Mouse (Mus musculus): ENCODE measurements around the gene Fam122b. TPM values are rescaled to one million over a fixed set of nuclear protein-coding genes. Genes with fewer than 3 reads are reported as not detected.
"Not testable (repeated sequence)": the region's sequence is repeated elsewhere in the genome, so short reads cannot be mapped to it uniquely, and the experiment has no call there.

The Fam122b gene
- 8.5 and 9.0 TPM in 2 replicates for polyA plus RNA-seq (2014; fragmentation: Nextera tagmentation; extraction: Ambion mirVana)

GRCm38 (mm10) chrX:53269289-53270062, at the start of gene Fam122b:
Gene Fam122b (minus strand): TSS chrX:53269805.
- H3K4me3 ChIP-seq (ENCODE audit: low read depth, low read length): peak within 1 kb of the TSS; percentile 50
- peak within 1 kb of the TSS; percentile 65 for H3K4me2 ChIP-seq

GRCm38 (mm10) chrX:53287924-53288323, 18.3 kb upstream of the Fam122b start:
- no peak for DNase-seq (ENCODE audit: low spot score, missing footprints)
- Histone ChIP-seq H3K27me3 (ENCODE audit: control insufficient read depth, insufficient read depth, low read length) (no peaks in the 10 kb centered on the region), H3K9me3 (ENCODE audit: control insufficient read depth, low read length) (no peaks in the 10 kb centered on the region), H3K36me3 (ENCODE audit: control insufficient read depth, insufficient read depth, low read length) (no peaks in the 10 kb centered on the region), H3K9ac (ENCODE audit: low read length) (no peak overlapping the region), H3K4me1 (ENCODE audit: control insufficient read depth, insufficient read depth, low read length) (no peaks in the 10 kb centered on the region), H3K4me2 (no peak overlapping the region), H3K27ac (ENCODE audit: low read depth, low read length) (no peak overlapping the region), H3K4me3 (ENCODE audit: low read depth, low read length) (no peak overlapping the region)
- 86% methylated on average over 5 of the region's 5 CpGs for WGBS
- no peak for ATAC-seq (ENCODE audit: low FRiP score)

More at GRCm38 (mm10) chrX:53269289-53270062, at the start of gene Fam122b:
- Histone ChIP-seq H3K27me3 (ENCODE audit: control insufficient read depth, insufficient read depth, low read length) (no peaks in the 10 kb centered on the region), H3K9ac (ENCODE audit: low read length) (peak within 1 kb of the TSS; percentile 66), H3K9me3 (ENCODE audit: control insufficient read depth, low read length) (no peaks in the 10 kb centered on the region), H3K4me1 (ENCODE audit: control insufficient read depth, insufficient read depth, low read length) (no peaks in the 10 kb centered on the region; the same call in 1 of the 2 replicates), H3K27ac (ENCODE audit: low read depth, low read length) (peak within 1 kb of the TSS; percentile 61), H3K36me3 (ENCODE audit: control insufficient read depth, insufficient read depth, low read length) (no peaks in the 10 kb centered on the region)
- 18% methylated on average over 32 of the region's 40 CpGs for WGBS
- DNase-seq (ENCODE audit: low spot score, missing footprints): peak; percentile 99
- ATAC-seq (ENCODE audit: low FRiP score): peak; percentile 90

- Histone ChIP-seq H3K4me1 (ENCODE audit: control insufficient read depth, insufficient read depth, low read length) (no peaks in the 10 kb centered on the region; the same call in 1 of the 2 replicates), H3K4me3 (ENCODE audit: low read depth, low read length) (no peak within 1 kb of the TSS), H3K9ac (ENCODE audit: low read length) (no peak within 1 kb of the TSS), H3K9me3 (ENCODE audit: control insufficient read depth, low read length) (no peaks in the 10 kb centered on the region), H3K27me3 (ENCODE audit: control insufficient read depth, insufficient read depth, low read length) (no peaks in the 10 kb centered on the region), H3K27ac (ENCODE audit: low read depth, low read length) (no peak within 1 kb of the TSS), H3K36me3 (ENCODE audit: control insufficient read depth, insufficient read depth, low read length) (no peaks in the 10 kb centered on the region), H3K4me2 (no peak within 1 kb of the TSS)
- DNase-seq (ENCODE audit: low spot score, missing footprints): no peak
- 44% methylated on average over 1 of the region's 1 CpGs for WGBS
- no peak for ATAC-seq (ENCODE audit: low FRiP score)
Observed at GRCm38 (mm10) chrX:53273124-53273523, 3.5 kb upstream of the Fam122b start, which contains the start of gene Fam122c. Gene Fam122c (plus strand): TSS chrX:53273424.

GRCm38 (mm10) chrX:53271628-53272027, 2.0 kb upstream of the Fam122b start:
- 86% methylated on average over 3 of the region's 3 CpGs for WGBS
- H3K27ac ChIP-seq (ENCODE audit: low read depth, low read length); H3K4me3 ChIP-seq (ENCODE audit: low read depth, low read length); H3K4me1 ChIP-seq (ENCODE audit: control insufficient read depth, insufficient read depth, low read length); H3K36me3 ChIP-seq (ENCODE audit: control insufficient read depth, insufficient read depth, low read length); H3K27me3 ChIP-seq (ENCODE audit: control insufficient read depth, insufficient read depth, low read length); H3K4me2 ChIP-seq; ATAC-seq (ENCODE audit: low FRiP score); H3K9ac ChIP-seq (ENCODE audit: low read length); H3K9me3 ChIP-seq (ENCODE audit: control insufficient read depth, low read length): not testable (repeated sequence)
- DNase-seq (ENCODE audit: low spot score, missing footprints): peak; percentile 85

GRCm38 (mm10) chrX:53270063-53270432, 443 bp upstream of the Fam122b start:
- no peaks in the 10 kb centered on the region for H3K27me3 ChIP-seq (ENCODE audit: control insufficient read depth, insufficient read depth, low read length)
- H3K27ac ChIP-seq (ENCODE audit: low read depth, low read length): no peak overlapping the region
- H3K9me3 ChIP-seq (ENCODE audit: control insufficient read depth, low read length): no peaks in the 10 kb centered on the region
- peak overlapping the region; percentile 50 for H3K4me3 ChIP-seq (ENCODE audit: low read depth, low read length)
- no peaks in the 10 kb centered on the region; the same call in 1 of the 2 replicates for H3K4me1 ChIP-seq (ENCODE audit: control insufficient read depth, insufficient read depth, low read length)
- H3K36me3 ChIP-seq (ENCODE audit: control insufficient read depth, insufficient read depth, low read length): no peaks in the 10 kb centered on the region
- DNase-seq (ENCODE audit: low spot score, missing footprints) (no peak), ATAC-seq (ENCODE audit: low FRiP score) (peak; percentile 51; the same call in 1 of the 2 replicates)
- H3K9ac ChIP-seq (ENCODE audit: low read length): no peak overlapping the region
- peak overlapping the region; percentile 65 for H3K4me2 ChIP-seq
- WGBS: 28% methylated on average over 10 of the region's 10 CpGs

- 20% methylated on average over 10 of the region's 10 CpGs for WGBS
- peak overlapping the region; percentile 65 for H3K4me2 ChIP-seq
- H3K9ac ChIP-seq (ENCODE audit: low read length): peak overlapping the region; percentile 66; the same call in 1 of the 2 replicates
- H3K9me3 ChIP-seq (ENCODE audit: control insufficient read depth, low read length): no peaks in the 10 kb centered on the region
- ATAC-seq (ENCODE audit: low FRiP score): peak; percentile 90
- H3K4me1 ChIP-seq (ENCODE audit: control insufficient read depth, insufficient read depth, low read length): no peaks in the 10 kb centered on the region; the same call in 1 of the 2 replicates
- H3K4me3 ChIP-seq (ENCODE audit: low read depth, low read length): peak overlapping the region; percentile 50
- no peaks in the 10 kb centered on the region for H3K36me3 ChIP-seq (ENCODE audit: control insufficient read depth, insufficient read depth, low read length)
- DNase-seq (ENCODE audit: low spot score, missing footprints): peak; percentile 91
- H3K27ac ChIP-seq (ENCODE audit: low read depth, low read length): peak overlapping the region; percentile 61
- H3K27me3 ChIP-seq (ENCODE audit: control insufficient read depth, insufficient read depth, low read length): no peaks in the 10 kb centered on the region
Observed at GRCm38 (mm10) chrX:53268856-53269255, 749 bp downstream of the Fam122b start.

GRCm38 (mm10) chrX:53266186-53266585, 3.4 kb downstream of the Fam122b start:
- Histone ChIP-seq H3K27ac (ENCODE audit: low read depth, low read length) (no peak overlapping the region), H3K36me3 (ENCODE audit: control insufficient read depth, insufficient read depth, low read length) (no peaks in the 10 kb centered on the region), H3K9ac (ENCODE audit: low read length) (no peak overlapping the region), H3K4me2 (no peak overlapping the region), H3K9me3 (ENCODE audit: control insufficient read depth, low read length) (no peaks in the 10 kb centered on the region), H3K4me1 (ENCODE audit: control insufficient read depth, insufficient read depth, low read length) (no peaks in the 10 kb centered on the region; the same call in 1 of the 2 replicates), H3K4me3 (ENCODE audit: low read depth, low read length) (no peak overlapping the region), H3K27me3 (ENCODE audit: control insufficient read depth, insufficient read depth, low read length) (no peaks in the 10 kb centered on the region)
- WGBS: 74% methylated on average over 9 of the region's 9 CpGs
- DNase-seq (ENCODE audit: low spot score, missing footprints) (no peak), ATAC-seq (ENCODE audit: low FRiP score) (no peak)

GRCm38 (mm10) chrX:53255195-53255594, 14.4 kb downstream of the Fam122b start:
- H3K9ac ChIP-seq (ENCODE audit: low read length): no peak overlapping the region
- H3K27me3 ChIP-seq (ENCODE audit: control insufficient read depth, insufficient read depth, low read length): no peaks in the 10 kb centered on the region
- H3K4me1 ChIP-seq (ENCODE audit: control insufficient read depth, insufficient read depth, low read length): no peaks in the 10 kb centered on the region
- no peak for DNase-seq (ENCODE audit: low spot score, missing footprints)
- ATAC-seq (ENCODE audit: low FRiP score): no peak
- H3K36me3 ChIP-seq (ENCODE audit: control insufficient read depth, insufficient read depth, low read length): no peaks in the 10 kb centered on the region
- H3K9me3 ChIP-seq (ENCODE audit: control insufficient read depth, low read length): no peaks in the 10 kb centered on the region
- no peak overlapping the region for H3K4me3 ChIP-seq (ENCODE audit: low read depth, low read length)
- H3K27ac ChIP-seq (ENCODE audit: low read depth, low read length): no peak overlapping the region
- H3K4me2 ChIP-seq: no peak overlapping the region

GRCm38 (mm10) chrX:53240011-53240410, 29.6 kb downstream of the Fam122b start, which contains the start of gene Plac1:
Gene Plac1 (minus strand): TSS chrX:53240111.
- no peaks in the 10 kb centered on the region for H3K27me3 ChIP-seq (ENCODE audit: control insufficient read depth, insufficient read depth, low read length)
- H3K9ac ChIP-seq (ENCODE audit: low read length): no peak within 1 kb of the TSS
- H3K36me3 ChIP-seq (ENCODE audit: control insufficient read depth, insufficient read depth, low read length): no peaks in the 10 kb centered on the region
- 67% methylated on average over 4 of the region's 4 CpGs for WGBS
- no peak within 1 kb of the TSS for H3K4me2 ChIP-seq
- no peaks in the 10 kb centered on the region for H3K9me3 ChIP-seq (ENCODE audit: control insufficient read depth, low read length)
- no peak within 1 kb of the TSS for H3K27ac ChIP-seq (ENCODE audit: low read depth, low read length)
- H3K4me1 ChIP-seq (ENCODE audit: control insufficient read depth, insufficient read depth, low read length): no peaks in the 10 kb centered on the region
- no peak for DNase-seq (ENCODE audit: low spot score, missing footprints)
- H3K4me3 ChIP-seq (ENCODE audit: low read depth, low read length): no peak within 1 kb of the TSS
- no peak for ATAC-seq (ENCODE audit: low FRiP score)
